Mouse (Mus musculus): ENCODE data around the gene Mark3. TPM values are rescaled to one million over a fixed set of nuclear protein-coding genes. Genes with fewer than 3 reads are reported as not detected.

The Mark3 gene
- total and polyA plus RNA-seq, 3 experiments = 34.3 to 51.2 (median 40.2) TPM

DNA sequence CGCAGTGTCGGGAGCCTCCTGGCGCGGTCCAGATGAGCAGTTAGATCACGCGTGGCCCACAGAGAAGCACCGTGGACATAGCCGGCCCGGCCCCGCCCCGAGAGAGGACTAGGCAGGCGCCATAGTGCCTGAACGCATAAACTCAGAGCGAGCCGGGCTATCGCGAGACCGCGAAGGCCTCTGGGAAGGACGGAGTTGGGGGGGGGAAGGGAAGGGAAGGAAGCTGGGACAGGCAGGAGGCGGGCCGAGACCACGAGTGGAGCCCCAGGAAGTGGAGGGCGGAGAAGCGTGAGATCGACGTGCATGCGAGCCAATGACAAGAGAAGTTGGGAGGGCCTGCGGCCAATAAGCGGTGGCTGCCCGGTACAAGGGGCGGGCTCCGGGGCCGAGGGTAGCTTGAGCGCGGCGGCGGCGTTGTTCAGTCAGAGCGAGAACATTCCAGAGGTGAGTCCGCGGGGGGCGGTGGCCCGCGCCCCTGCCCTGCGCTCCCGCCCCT lies 36.5 kb upstream of the Mark3 start, which contains the start of gene Eif5:
Eif5 (plus strand) TSS at position 221 of the 496 bp plus-strand sequence.
- dilution Hi-C loops (cut with MboI; ENCODE audit: extremely low pct_ligation_motif_present, extremely low pct_unique_long_range_greater_than_20kb, low sequenced_read_pairs) = no loop called here
- peaks cover 38% of the 10 kb centered on the region for H3K79me2 ChIP-seq (replicated peaks; ENCODE audit: control insufficient read depth, extremely low read depth, insufficient read depth, poor library complexity, severe bottlenecking)
- in situ Hi-C loops (cut with MboI; ENCODE audit: low pct_ligation_motif_present, low pct_unique_long_range_greater_than_20kb, low sequenced_read_pairs) = no loop called here
- peak within 1 kb of the TSS; percentile 96 for H3K4me2 ChIP-seq (ENCODE audit: insufficient read depth, low read depth, poor library complexity, severe bottlenecking)
- peaks cover 7 to 58% of the 10 kb centered on the region in 2 experiments for H3K4me1 ChIP-seq (ENCODE audit: control insufficient read depth in 1 of 2, insufficient read depth in 2 of 2)
- peaks cover 29 to 40% of the 10 kb centered on the region in 2 experiments for H3K36me3 ChIP-seq (replicated peaks in 1 of 2; ENCODE audit: control insufficient read depth in 1 of 2, insufficient read depth in 1 of 2, low read length in 1 of 2)
- H3K27me3 ChIP-seq (replicated peaks) = no peaks in the 10 kb centered on the region
- peak; percentile 99 for DNase-seq (ENCODE audit: extremely low read depth)
- peak within 1 kb of the TSS; percentile 80 for H3K27ac ChIP-seq (ENCODE audit: insufficient read depth, low read depth)
- peak; percentile 100 for TF ChIP-seq CHD2 (IDR thresholded peaks at IDR 0.05; ENCODE audit: low read length)
- TF ChIP-seq HCFC1 (IDR thresholded peaks at IDR 0.05; ENCODE audit: low read depth, low read length) = peak; percentile 94
- TF ChIP-seq GABPA (IDR thresholded peaks at IDR 0.05; ENCODE audit: insufficient replicate concordance, low read depth, low read length) = peak; percentile 20; the same call in 1 of the 2 replicates
- TF ChIP-seq PAX5 (IDR thresholded peaks at IDR 0.05; ENCODE audit: low read length) = no peak
- TF ChIP-seq NELFE (IDR thresholded peaks at IDR 0.05; ENCODE audit: low read depth, low read length) = peak; percentile 90
- no peak for TF ChIP-seq ZNF384 (IDR thresholded peaks at IDR 0.05; ENCODE audit: low read depth, low read length)
- peak; percentile 91 for TF ChIP-seq SIN3A (IDR thresholded peaks at IDR 0.05; ENCODE audit: low read length)
- peak; percentile 84; the same call in 1 of the 2 replicates for TF ChIP-seq POLR2AphosphoS2 (IDR thresholded peaks at IDR 0.05; ENCODE audit: low read depth, low read length)
- TF ChIP-seq MYC (IDR thresholded peaks at IDR 0.05; ENCODE audit: low read depth, low read length) = peak; percentile 83
- peak; percentile 73 for TF ChIP-seq NRF1 (IDR thresholded peaks at IDR 0.05; ENCODE audit: low read depth, low read length)
- TF ChIP-seq MXI1 (IDR thresholded peaks at IDR 0.05; ENCODE audit: low read depth, low read length) = peak; percentile 89
- no peak; the same call in 1 of the 2 replicates for TF ChIP-seq ETS1 (conservative IDR thresholded peaks at IDR 0.05; ENCODE audit: low read depth, low read length)
- peak; percentile 89 for TF ChIP-seq MAZ (IDR thresholded peaks at IDR 0.05; ENCODE audit: low read depth, low read length)
- TF ChIP-seq UBTF (IDR thresholded peaks at IDR 0.05; ENCODE audit: low read depth, low read length) = peak; percentile 83; the same call in 1 of the 2 replicates
- TF ChIP-seq IRF4 (IDR thresholded peaks at IDR 0.05; ENCODE audit: low read depth, low read length) = peak; percentile 67
- TF ChIP-seq BHLHE40 (IDR thresholded peaks at IDR 0.05; ENCODE audit: low read depth, low read length) = peak; percentile 29; the same call in 1 of the 2 replicates
- peak; percentile 93 for TF ChIP-seq ELF1 (IDR thresholded peaks at IDR 0.05; ENCODE audit: low read depth, low read length)
- peak; percentile 86 for TF ChIP-seq MAX (IDR thresholded peaks at IDR 0.05; ENCODE audit: low read length)
- TF ChIP-seq TCF12 (IDR thresholded peaks at IDR 0.05; ENCODE audit: low read depth, low read length) = peak; percentile 98
- TF ChIP-seq TBP (conservative IDR thresholded peaks at IDR 0.05; ENCODE audit: low read depth, low read length) = peak; percentile 86; the same call in 1 of the 2 replicates
- TF ChIP-seq RAD21 (IDR thresholded peaks at IDR 0.05; ENCODE audit: low read depth, low read length) = no peak
- peak; percentile 93 for TF ChIP-seq POLR2A (IDR thresholded peaks at IDR 0.05; ENCODE audit: low read depth, low read length)
- TF ChIP-seq JUND (conservative IDR thresholded peaks at IDR 0.05; ENCODE audit: low read depth, low read length) = no peak
- no peak for TF ChIP-seq ZKSCAN1 (IDR thresholded peaks at IDR 0.05; ENCODE audit: borderline replicate concordance, low read depth, low read length)
- TF ChIP-seq MEF2A (IDR thresholded peaks at IDR 0.05; ENCODE audit: borderline replicate concordance, low read depth, low read length) = peak; percentile 86
- TF ChIP-seq USF1 (IDR thresholded peaks at IDR 0.05; ENCODE audit: low read depth, low read length) = no peak
- peak; percentile 93 for TF ChIP-seq ZMIZ1 (IDR thresholded peaks at IDR 0.05; ENCODE audit: low read depth, low read length)
- no peak for TF ChIP-seq CTCF (conservative IDR thresholded peaks at IDR 0.05 in 1 of 2, IDR thresholded peaks at IDR 0.05 in 1 of 2; ENCODE audit: low read depth in 2 of 2, low read length in 2 of 2)
- TF ChIP-seq KAT2A (IDR thresholded peaks at IDR 0.05; ENCODE audit: insufficient replicate concordance, low read length) = peak; percentile 90; the same call in 1 of the 2 replicates
- H3K9me3 ChIP-seq (replicated peaks; ENCODE audit: low read length) = no peaks in the 10 kb centered on the region
- peak within 1 kb of the TSS; percentile 71 to 95 (median 83) for H3K4me3 ChIP-seq (replicated peaks in 1 of 3; ENCODE audit: low read depth in 2 of 3, low read length in 2 of 3, poor library complexity in 1 of 3)
- H3K9ac ChIP-seq (ENCODE audit: insufficient read depth, low read depth) = peak within 1 kb of the TSS; percentile 100
